Mouse (Mus musculus): Measurements from ENCODE around the gene Rhbdd1. TPM values are rescaled to one million over a fixed set of nuclear protein-coding genes. Genes with fewer than 3 reads are reported as not detected.

Rhbdd1 gene
- polyA plus RNA-seq, 1 experiment from 2014 or later, result 12.1 TPM

DNA sequence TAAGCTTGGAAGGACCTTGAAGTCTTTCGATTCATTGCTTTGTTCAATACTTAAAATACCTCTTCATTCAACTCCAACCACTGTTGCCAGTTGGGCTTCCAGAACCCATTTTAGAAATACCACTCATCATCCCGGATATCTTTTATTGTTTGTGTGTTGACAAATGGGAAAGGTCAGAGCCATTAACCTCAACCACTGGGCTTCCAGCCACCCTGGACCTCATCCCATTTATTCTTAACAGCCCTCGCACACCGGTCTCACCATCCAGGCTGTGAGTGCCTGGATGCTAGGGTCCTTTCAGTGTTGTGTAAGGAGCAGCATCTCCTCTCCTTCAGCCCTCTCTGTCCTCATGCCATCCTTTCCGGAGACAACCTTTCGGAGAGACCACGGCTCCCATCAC lies 129.8 kb downstream of the Rhbdd1 start:
- Histone ChIP-seq H3K4me2 (no peak overlapping the region), H3K4me3 (ENCODE audit: low read depth, low read length) (no peak overlapping the region), H3K9me3 (ENCODE audit: control insufficient read depth, low read length) (no peaks in the 10 kb centered on the region), H3K27ac (ENCODE audit: low read depth, low read length) (no peak overlapping the region), H3K36me3 (ENCODE audit: control insufficient read depth, insufficient read depth, low read length) (no peaks in the 10 kb centered on the region), H3K9ac (ENCODE audit: low read depth, low read length) (no peak overlapping the region), H3K4me1 (replicated peaks; ENCODE audit: control insufficient read depth, insufficient read depth, low read length) (no peaks in the 10 kb centered on the region), H3K27me3 (replicated peaks; ENCODE audit: control insufficient read depth, insufficient read depth, low read length) (no peaks in the 10 kb centered on the region)
- WGBS, result 90% methylated on average over 7 of the region's 7 CpGs
- DNase-seq (ENCODE audit: low spot score) (no peak), ATAC-seq (replicated peaks; ENCODE audit: low FRiP score) (no peak)

DNA sequence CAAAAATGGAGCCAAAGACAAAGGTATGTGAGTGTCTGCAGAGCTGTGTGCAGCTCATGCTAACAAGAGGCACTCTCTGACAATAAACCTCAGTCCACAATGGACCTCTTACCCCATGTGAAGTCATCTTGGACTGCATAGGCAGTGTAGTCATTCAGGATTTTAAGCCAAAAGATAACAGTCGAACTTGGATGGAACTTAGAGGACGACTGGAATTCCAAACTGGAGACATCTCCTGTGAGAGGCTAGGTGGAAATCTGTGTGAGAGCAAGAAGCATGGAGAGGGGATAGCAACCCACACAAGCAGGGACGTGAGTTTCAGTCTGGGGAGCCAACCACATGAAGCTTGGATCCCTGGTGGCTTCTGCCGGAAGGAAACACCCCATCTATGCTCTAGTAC lies 133.6 kb downstream of the Rhbdd1 start:
- Histone ChIP-seq H3K4me3 (ENCODE audit: low read depth, low read length) (no peak overlapping the region), H3K9ac (ENCODE audit: low read depth, low read length) (no peak overlapping the region), H3K4me1 (replicated peaks; ENCODE audit: control insufficient read depth, insufficient read depth, low read length) (no peaks in the 10 kb centered on the region), H3K9me3 (ENCODE audit: control insufficient read depth, low read length) (no peaks in the 10 kb centered on the region), H3K27ac (ENCODE audit: low read depth, low read length) (no peak overlapping the region), H3K4me2 (no peak overlapping the region), H3K36me3 (ENCODE audit: control insufficient read depth, insufficient read depth, low read length) (no peaks in the 10 kb centered on the region), H3K27me3 (replicated peaks; ENCODE audit: control insufficient read depth, insufficient read depth, low read length) (no peaks in the 10 kb centered on the region)
- ATAC-seq (replicated peaks; ENCODE audit: low FRiP score) (no peak), DNase-seq (ENCODE audit: low spot score) (no peak)
- 80% methylated on average over 4 of the region's 4 CpGs for WGBS

DNA sequence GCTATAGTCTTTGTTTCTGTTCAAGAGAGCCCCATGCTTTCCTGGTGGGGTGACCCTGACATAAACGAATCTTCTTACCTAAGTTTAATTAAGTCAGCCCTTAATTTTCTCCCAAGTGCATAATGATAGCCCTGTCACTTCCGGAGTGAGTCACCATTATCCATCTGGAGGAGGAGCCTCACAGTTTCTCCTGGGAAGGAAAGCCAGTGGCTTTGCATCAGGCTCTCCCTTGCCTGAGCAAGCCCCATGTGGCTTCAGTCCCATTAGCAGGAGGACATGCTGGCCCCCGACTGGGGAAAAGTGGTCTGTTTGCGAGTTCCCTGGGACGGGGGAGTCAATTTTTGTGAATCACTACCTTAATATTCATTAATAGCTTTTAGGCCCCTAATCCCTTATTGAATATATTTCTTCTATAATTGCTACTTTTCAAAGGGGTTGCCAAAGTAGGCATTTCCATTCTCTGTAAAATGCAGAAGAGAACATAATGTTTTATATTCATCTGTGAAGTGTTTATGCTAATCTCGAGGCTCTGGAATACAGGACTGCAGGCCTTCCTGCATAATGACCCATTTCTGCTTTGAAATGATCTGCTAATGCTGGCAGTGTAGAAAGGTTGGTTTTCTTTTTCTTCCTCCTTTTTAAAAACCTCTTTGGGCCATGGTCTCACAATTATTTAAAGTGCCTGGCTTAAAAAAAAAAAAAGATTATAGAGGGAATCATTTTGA lies 135.8 kb downstream of the Rhbdd1 start:
- Histone ChIP-seq H3K27ac (ENCODE audit: low read depth, low read length) (no peak overlapping the region), H3K9ac (ENCODE audit: low read depth, low read length) (no peak overlapping the region), H3K9me3 (ENCODE audit: control insufficient read depth, low read length) (no peaks in the 10 kb centered on the region), H3K4me1 (replicated peaks; ENCODE audit: control insufficient read depth, insufficient read depth, low read length) (no peaks in the 10 kb centered on the region), H3K36me3 (ENCODE audit: control insufficient read depth, insufficient read depth, low read length) (no peaks in the 10 kb centered on the region), H3K4me2 (no peak overlapping the region), H3K4me3 (ENCODE audit: low read depth, low read length) (no peak overlapping the region), H3K27me3 (replicated peaks; ENCODE audit: control insufficient read depth, insufficient read depth, low read length) (no peaks in the 10 kb centered on the region)
- DNase-seq (ENCODE audit: low spot score), result no peak
- WGBS, result 46% methylated on average over 6 of the region's 6 CpGs
- ATAC-seq (replicated peaks; ENCODE audit: low FRiP score), result no peak

DNA sequence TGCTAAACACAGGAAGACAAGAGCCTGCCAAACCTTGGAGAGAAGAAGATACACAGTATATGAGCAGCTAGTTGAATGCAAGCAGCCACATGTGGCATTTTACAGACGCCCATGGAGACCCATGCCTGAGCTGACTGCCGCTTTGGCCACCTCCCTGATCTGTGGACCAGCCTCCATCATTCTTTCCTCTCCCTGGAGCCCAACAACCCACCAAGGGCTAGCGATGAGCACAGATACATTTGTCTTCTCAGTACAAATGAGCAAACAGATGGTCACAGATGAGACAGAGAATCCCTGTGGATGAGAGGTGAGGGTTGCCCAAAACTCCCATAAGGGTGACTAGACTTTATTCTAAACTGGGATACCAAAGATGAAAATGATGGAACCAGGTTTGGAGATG lies 137.8 kb downstream of the Rhbdd1 start:
- 81% methylated on average over 3 of the region's 3 CpGs for WGBS
- H3K27me3 ChIP-seq (replicated peaks; ENCODE audit: control insufficient read depth, insufficient read depth, low read length), result no peaks in the 10 kb centered on the region
- no peaks in the 10 kb centered on the region for H3K4me1 ChIP-seq (replicated peaks; ENCODE audit: control insufficient read depth, insufficient read depth, low read length)
- H3K9me3 ChIP-seq (ENCODE audit: control insufficient read depth, low read length), result no peaks in the 10 kb centered on the region
- H3K9ac ChIP-seq (ENCODE audit: low read depth, low read length), result no peak overlapping the region
- H3K27ac ChIP-seq (ENCODE audit: low read depth, low read length), result no peak overlapping the region
- DNase-seq (ENCODE audit: low spot score) (no peak), ATAC-seq (replicated peaks; ENCODE audit: low FRiP score) (no peak)
- H3K4me2 ChIP-seq, result no peak overlapping the region
- no peak overlapping the region for H3K4me3 ChIP-seq (ENCODE audit: low read depth, low read length)
- H3K36me3 ChIP-seq (ENCODE audit: control insufficient read depth, insufficient read depth, low read length), result no peaks in the 10 kb centered on the region

DNA sequence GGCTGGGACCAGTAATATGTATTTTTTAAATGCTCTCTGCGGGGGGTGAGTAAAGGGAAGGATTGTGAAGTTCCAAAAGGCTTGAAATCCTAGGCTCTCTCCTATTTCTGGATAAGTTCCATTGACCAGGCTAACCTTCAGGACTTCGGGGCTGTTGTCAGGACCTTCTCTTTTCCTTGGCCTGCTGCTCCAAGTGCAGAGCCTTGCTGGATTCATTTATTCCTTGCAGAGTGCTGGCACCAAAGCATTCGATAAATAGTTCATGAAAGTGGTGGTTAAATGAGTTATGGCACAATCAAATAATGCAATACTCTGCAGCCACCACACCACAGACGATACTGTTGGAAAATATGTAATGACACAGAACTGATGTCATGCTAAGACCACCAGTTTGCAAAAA lies 143.1 kb downstream of the Rhbdd1 start:
- Histone ChIP-seq H3K4me2 (no peak overlapping the region), H3K4me3 (ENCODE audit: low read depth, low read length) (no peak overlapping the region), H3K9me3 (ENCODE audit: control insufficient read depth, low read length) (no peaks in the 10 kb centered on the region), H3K9ac (ENCODE audit: low read depth, low read length) (no peak overlapping the region), H3K4me1 (replicated peaks; ENCODE audit: control insufficient read depth, insufficient read depth, low read length) (no peaks in the 10 kb centered on the region), H3K27me3 (replicated peaks; ENCODE audit: control insufficient read depth, insufficient read depth, low read length) (no peaks in the 10 kb centered on the region), H3K27ac (ENCODE audit: low read depth, low read length) (no peak overlapping the region), H3K36me3 (ENCODE audit: control insufficient read depth, insufficient read depth, low read length) (no peaks in the 10 kb centered on the region)
- ATAC-seq (replicated peaks; ENCODE audit: low FRiP score) (no peak), DNase-seq (ENCODE audit: low spot score) (no peak)
- WGBS, result 72% methylated on average over 4 of the region's 4 CpGs

- WGBS, result 81% methylated on average over 2 of the region's 2 CpGs
- no peaks in the 10 kb centered on the region for H3K9me3 ChIP-seq (ENCODE audit: control insufficient read depth, low read length)
- no peak overlapping the region for H3K9ac ChIP-seq (ENCODE audit: low read depth, low read length)
- H3K27ac ChIP-seq (ENCODE audit: low read depth, low read length), result no peak overlapping the region
- no peaks in the 10 kb centered on the region for H3K27me3 ChIP-seq (replicated peaks; ENCODE audit: control insufficient read depth, insufficient read depth, low read length)
- H3K4me1 ChIP-seq (replicated peaks; ENCODE audit: control insufficient read depth, insufficient read depth, low read length), result no peaks in the 10 kb centered on the region
- ATAC-seq (replicated peaks; ENCODE audit: low FRiP score) (no peak), DNase-seq (ENCODE audit: low spot score) (no peak)
- no peak overlapping the region for H3K4me3 ChIP-seq (ENCODE audit: low read depth, low read length)
- H3K4me2 ChIP-seq, result no peak overlapping the region
- H3K36me3 ChIP-seq (ENCODE audit: control insufficient read depth, insufficient read depth, low read length), result no peaks in the 10 kb centered on the region
Measured at GRCm38 (mm10) chr1:82459926-82460325, 143.7 kb downstream of the Rhbdd1 start.

DNA sequence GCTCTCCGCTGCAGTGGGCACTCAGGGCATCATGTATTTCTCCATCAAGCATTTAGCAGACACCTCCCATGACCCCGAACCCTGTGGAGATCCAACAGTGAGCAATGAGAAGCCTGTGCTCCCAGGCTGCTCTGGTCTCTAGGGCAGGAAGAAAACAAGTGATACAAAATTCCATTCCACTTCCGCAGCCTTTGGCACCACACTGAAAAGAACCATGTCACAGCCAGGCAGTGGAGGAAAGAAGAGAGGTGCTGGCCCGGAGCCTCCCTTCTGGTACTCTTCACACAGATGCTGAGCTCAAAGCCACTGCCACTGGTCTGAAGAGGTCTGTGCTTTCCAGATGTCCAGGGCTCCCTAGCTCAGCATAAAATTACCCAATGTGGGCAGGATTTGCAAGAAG lies 144.8 kb downstream of the Rhbdd1 start:
- Histone ChIP-seq H3K27me3 (replicated peaks; ENCODE audit: control insufficient read depth, insufficient read depth, low read length) (no peaks in the 10 kb centered on the region), H3K4me3 (ENCODE audit: low read depth, low read length) (no peak overlapping the region), H3K9me3 (ENCODE audit: control insufficient read depth, low read length) (no peaks in the 10 kb centered on the region), H3K9ac (ENCODE audit: low read depth, low read length) (no peak overlapping the region), H3K36me3 (ENCODE audit: control insufficient read depth, insufficient read depth, low read length) (no peaks in the 10 kb centered on the region), H3K4me2 (no peak overlapping the region), H3K4me1 (replicated peaks; ENCODE audit: control insufficient read depth, insufficient read depth, low read length) (no peaks in the 10 kb centered on the region), H3K27ac (ENCODE audit: low read depth, low read length) (no peak overlapping the region)
- DNase-seq (ENCODE audit: low spot score), result no peak
- ATAC-seq (replicated peaks; ENCODE audit: low FRiP score), result no peak
- WGBS, result 75% methylated on average over 4 of the region's 4 CpGs

- H3K9me3 ChIP-seq (ENCODE audit: control insufficient read depth, low read length), result no peaks in the 10 kb centered on the region
- H3K4me1 ChIP-seq (replicated peaks; ENCODE audit: control insufficient read depth, insufficient read depth, low read length), result no peaks in the 10 kb centered on the region
- 58% methylated on average over 6 of the region's 6 CpGs for WGBS
- H3K27me3 ChIP-seq (replicated peaks; ENCODE audit: control insufficient read depth, insufficient read depth, low read length), result no peaks in the 10 kb centered on the region
- no peak overlapping the region for H3K27ac ChIP-seq (ENCODE audit: low read depth, low read length)
- no peak overlapping the region for H3K4me3 ChIP-seq (ENCODE audit: low read depth, low read length)
- no peak overlapping the region for H3K4me2 ChIP-seq
- ATAC-seq (replicated peaks; ENCODE audit: low FRiP score), result no peak
- no peaks in the 10 kb centered on the region for H3K36me3 ChIP-seq (ENCODE audit: control insufficient read depth, insufficient read depth, low read length)
- no peak overlapping the region for H3K9ac ChIP-seq (ENCODE audit: low read depth, low read length)
- DNase-seq (ENCODE audit: low spot score), result no peak
Measured at GRCm38 (mm10) chr1:82465321-82465853, 149.1 kb downstream of the Rhbdd1 start.

DNA sequence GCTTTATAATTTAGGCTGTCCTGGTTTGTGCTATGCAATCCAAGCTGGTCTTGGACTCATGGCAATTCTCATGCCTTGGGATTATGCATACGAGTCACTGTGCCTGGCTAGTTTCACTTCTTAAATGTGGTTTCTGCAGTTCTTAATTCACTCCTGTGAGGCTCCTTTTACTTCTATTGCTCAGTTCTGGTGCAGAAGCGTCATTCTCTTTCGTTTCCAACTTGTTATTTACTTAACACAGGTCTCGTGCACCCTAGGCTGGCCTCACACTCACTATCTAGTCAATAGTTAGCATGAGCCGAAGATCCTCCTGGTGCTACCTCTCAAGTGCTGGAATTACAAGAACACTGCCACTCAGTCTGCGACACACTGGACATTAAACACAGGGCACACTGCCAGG lies 152.6 kb downstream of the Rhbdd1 start:
- no peaks in the 10 kb centered on the region for H3K9me3 ChIP-seq (ENCODE audit: control insufficient read depth, low read length)
- DNase-seq (ENCODE audit: low spot score) (no peak), ATAC-seq (replicated peaks; ENCODE audit: low FRiP score) (no peak)
- H3K4me2 ChIP-seq, result no peak overlapping the region
- no peak overlapping the region for H3K4me3 ChIP-seq (ENCODE audit: low read depth, low read length)
- no peak overlapping the region for H3K9ac ChIP-seq (ENCODE audit: low read depth, low read length)
- no peak overlapping the region for H3K27ac ChIP-seq (ENCODE audit: low read depth, low read length)
- 75% methylated on average over 6 of the region's 6 CpGs for WGBS
- H3K36me3 ChIP-seq (ENCODE audit: control insufficient read depth, insufficient read depth, low read length), result no peaks in the 10 kb centered on the region
- H3K4me1 ChIP-seq (replicated peaks; ENCODE audit: control insufficient read depth, insufficient read depth, low read length), result no peaks in the 10 kb centered on the region
- no peaks in the 10 kb centered on the region for H3K27me3 ChIP-seq (replicated peaks; ENCODE audit: control insufficient read depth, insufficient read depth, low read length)

Data from liver, embryonic 11.5 days (tissue).